Mouse (Mus musculus) adrenal gland, postnatal 4 days (tissue): ENCODE data around the gene Usp11. TPM values are rescaled to one million over a fixed set of nuclear protein-coding genes. Genes with fewer than 3 reads are reported as not detected.

Experiments
- total RNA-seq, 2 experiments: library from RNA; stranded (reverse); gene quantifications; 2 replicates each; pipeline ENCODE4 v1.2.3; 2021

The Usp11 gene
- total RNA-seq, 2 experiments from 2014 or later, result 49.7 to 53.2 TPM

Other genes starting within 250 kb of the Usp11 start
- gene Rgn, start 154.1 kb upstream of the Usp11 start, total RNA-seq, result 10 to 100 TPM in 1 of 2 experiments, 1 to 10 TPM in 1; 3.9 to 35.1 TPM
- gene Rbm10, start 86.4 kb upstream of the Usp11 start, total RNA-seq, result 10 to 100 TPM; 34.5 to 39.9 TPM
- gene Ndufb11, start 86.3 kb upstream of the Usp11 start, total RNA-seq, result 100 to 1,000 TPM; 271 to 272 TPM
- 100 to 1,000 TPM; 348 to 400 TPM for gene Uba1, start 45.6 kb upstream of the Usp11 start, total RNA-seq
- 100 to 1,000 TPM; 173 to 185 TPM for gene Cdk16, start 16.0 kb upstream of the Usp11 start, total RNA-seq
- 100 to 1,000 TPM; 161 to 168 TPM for gene Araf, start 93.9 kb downstream of the Usp11 start, total RNA-seq
- gene Timp1, start 166.3 kb downstream of the Usp11 start, total RNA-seq, result 10 to 100 TPM; 42.4 to 44.6 TPM
- 10 to 100 TPM; 12.7 to 15.6 TPM for gene Syn1, start 217.1 kb downstream of the Usp11 start, total RNA-seq
- gene Cfp, start 227.6 kb downstream of the Usp11 start, total RNA-seq, result 10 to 100 TPM; 20.2 to 20.3 TPM
- gene Elk1, start 246.7 kb downstream of the Usp11 start, total RNA-seq, result 10 to 100 TPM; 18.1 to 22.9 TPM